Mouse (Mus musculus) cerebellum, adult 8-10 months (tissue): ENCODE measurements around the gene Olfr761.
"Not testable (repeated sequence)": the region's sequence is repeated elsewhere in the genome, so short reads cannot be mapped to it uniquely, and the experiment has no call there.

Experiments used
- DNase-seq: peaks from one replicate; pipeline ENCODE4 v3.0.0; 2022

The Olfr761 gene

GRCm38 (mm10) chr17:37952979-37953378, at the start of gene Olfr761:
Gene Olfr761 (minus strand): TSS chr17:37953079.
- DNase-seq, result no peak

- no peak for DNase-seq
Measured at GRCm38 (mm10) chr17:37995635-37996307, 42.9 kb upstream of the Olfr761 start.

- DNase-seq, result no peak
Measured at GRCm38 (mm10) chr17:37990453-37990961, 37.6 kb upstream of the Olfr761 start.

GRCm38 (mm10) chr17:37973591-37973990, 20.7 kb upstream of the Olfr761 start:
- no peak for DNase-seq

GRCm38 (mm10) chr17:37920248-37920647, 32.6 kb downstream of the Olfr761 start, which contains the start of gene Olfr128:
Gene Olfr128 (plus strand): TSS chr17:37920548.
- DNase-seq, result no peak

GRCm38 (mm10) chr17:37906821-37907220, 46.1 kb downstream of the Olfr761 start:
- not testable (repeated sequence) for DNase-seq
